Mouse (Mus musculus): ENCODE measurements around the gene Gpr179. TPM values are rescaled to one million over a fixed set of nuclear protein-coding genes. Genes with fewer than 3 reads are reported as not detected.
"Not testable (repeated sequence)": the region's sequence is repeated elsewhere in the genome, so short reads cannot be mapped to it uniquely, and the experiment has no call there.

The Gpr179 gene
- polyA plus RNA-seq, 1 experiment from 2014 or later = 0.01 TPM

GRCm38 (mm10) chr11:97343175-97343574 lies 8.7 kb downstream of the Gpr179 start:
- 25% methylated on average over 7 of the region's 8 CpGs for WGBS (ENCODE audit: missing documents)
- Histone ChIP-seq H3K27ac (no peak overlapping the region), H3K4me3 (ENCODE audit: inconsistent target) (no peak overlapping the region), H3K36me3 (ENCODE audit: inconsistent target) (no peaks in the 10 kb centered on the region), H3K79me2 (ENCODE audit: inconsistent target) (no peaks in the 10 kb centered on the region)

DNA sequence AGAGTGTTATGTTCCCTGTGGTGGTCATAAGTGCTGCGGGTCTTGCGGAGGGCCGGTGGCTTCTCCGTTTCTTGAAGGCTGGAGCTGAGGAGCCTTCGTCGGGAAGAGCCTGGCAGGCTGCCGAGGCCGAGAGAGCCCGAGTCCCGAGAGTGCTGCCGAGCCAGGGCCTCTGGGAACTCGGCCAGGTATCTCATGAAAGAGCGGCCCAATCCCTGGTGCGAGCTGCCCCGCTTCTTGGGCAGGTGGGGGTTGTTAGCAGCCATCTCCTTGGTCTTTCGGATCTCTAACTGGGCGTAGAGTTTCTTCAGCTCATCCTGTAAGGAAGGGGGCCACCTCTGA lies 12.9 kb downstream of the Gpr179 start:
- Histone ChIP-seq H3K79me2 (ENCODE audit: inconsistent target) (no peaks in the 10 kb centered on the region), H3K4me3 (ENCODE audit: inconsistent target) (no peak overlapping the region), H3K27ac (no peak overlapping the region), H3K36me3 (ENCODE audit: inconsistent target) (no peaks in the 10 kb centered on the region)
- 63% methylated on average over 17 of the region's 17 CpGs for WGBS (ENCODE audit: missing documents)

- no peak overlapping the region for H3K27ac ChIP-seq
- H3K4me3 ChIP-seq (ENCODE audit: inconsistent target) = no peak overlapping the region
- 79% methylated on average over 21 of the region's 21 CpGs for WGBS (ENCODE audit: missing documents)
- H3K36me3 ChIP-seq (ENCODE audit: inconsistent target) = no peaks in the 10 kb centered on the region
- no peaks in the 10 kb centered on the region for H3K79me2 ChIP-seq (ENCODE audit: inconsistent target)
These were observed 13.4 kb downstream of the Gpr179 start for GRCm38 (mm10) chr11:97338302-97338976.

GRCm38 (mm10) chr11:97337363-97337762 lies 14.5 kb downstream of the Gpr179 start:
- no peaks in the 10 kb centered on the region for H3K36me3 ChIP-seq (ENCODE audit: inconsistent target)
- no peaks in the 10 kb centered on the region for H3K79me2 ChIP-seq (ENCODE audit: inconsistent target)
- WGBS (ENCODE audit: missing documents) = 86% methylated on average over 12 of the region's 12 CpGs
- H3K4me3 ChIP-seq (ENCODE audit: inconsistent target) = no peak overlapping the region
- H3K27ac ChIP-seq = no peak overlapping the region

GRCm38 (mm10) chr11:97336751-97337345 lies 15.0 kb downstream of the Gpr179 start:
- no peaks in the 10 kb centered on the region for H3K79me2 ChIP-seq (ENCODE audit: inconsistent target)
- no peak overlapping the region for H3K4me3 ChIP-seq (ENCODE audit: inconsistent target)
- 77% methylated on average over 13 of the region's 14 CpGs for WGBS (ENCODE audit: missing documents)
- no peak overlapping the region for H3K27ac ChIP-seq
- H3K36me3 ChIP-seq (ENCODE audit: inconsistent target) = no peaks in the 10 kb centered on the region

DNA sequence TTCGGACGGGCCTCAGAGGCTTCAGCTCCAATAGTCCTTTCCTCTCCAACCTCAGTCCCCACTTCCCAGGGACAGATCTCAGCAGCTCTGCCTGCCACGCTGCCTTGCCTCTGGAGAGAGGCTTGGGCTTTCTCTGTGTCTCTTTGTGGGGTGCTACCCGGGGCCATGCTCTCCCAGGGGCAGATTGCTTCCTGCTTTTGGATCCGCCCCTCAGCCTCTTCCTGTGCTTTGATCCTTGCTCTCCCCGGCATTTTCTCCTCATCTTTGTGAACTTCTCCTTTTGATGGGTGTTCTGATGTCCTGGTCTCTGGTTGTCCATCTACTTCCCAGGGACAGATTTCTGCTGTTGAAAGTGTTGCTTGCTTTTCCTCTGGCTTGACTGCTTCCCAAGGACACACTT lies 15.6 kb downstream of the Gpr179 start:
- Histone ChIP-seq H3K27ac (no peak overlapping the region), H3K36me3 (ENCODE audit: inconsistent target) (no peaks in the 10 kb centered on the region), H3K4me3 (ENCODE audit: inconsistent target) (no peak overlapping the region), H3K79me2 (ENCODE audit: inconsistent target) (no peaks in the 10 kb centered on the region)
- 16% methylated on average over 4 of the region's 6 CpGs for WGBS (ENCODE audit: missing documents)

- no peaks in the 10 kb centered on the region for H3K79me2 ChIP-seq (ENCODE audit: inconsistent target)
- H3K27ac ChIP-seq = no peak overlapping the region
- H3K4me3 ChIP-seq (ENCODE audit: inconsistent target) = no peak overlapping the region
- WGBS (ENCODE audit: missing documents) = 97% methylated on average over 9 of the region's 9 CpGs
- peaks cover under 1% of the 10 kb centered on the region for H3K36me3 ChIP-seq (ENCODE audit: inconsistent target)
These were observed 17.5 kb downstream of the Gpr179 start for GRCm38 (mm10) chr11:97334400-97334799.

DNA sequence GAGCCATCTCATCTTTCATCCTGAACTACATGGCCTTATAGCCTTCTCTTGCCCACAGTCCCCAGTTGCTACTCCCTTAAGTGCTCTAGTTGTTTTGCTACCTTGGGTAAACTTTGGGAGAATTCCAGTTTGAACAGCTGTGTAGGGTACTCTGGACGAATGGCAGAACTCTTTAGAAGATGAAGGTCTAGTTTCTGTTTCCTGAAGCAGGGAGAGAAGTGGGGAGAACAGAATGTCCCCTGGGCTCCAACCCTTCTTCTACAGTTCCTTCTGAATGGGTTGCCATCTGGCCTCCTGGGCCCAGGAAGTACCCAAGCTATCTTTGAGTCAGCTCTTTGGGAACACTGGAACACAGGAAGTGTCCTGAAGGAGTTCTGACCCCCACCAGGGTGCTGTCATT lies 18.0 kb downstream of the Gpr179 start:
- H3K27ac ChIP-seq = no peak overlapping the region
- no peak overlapping the region for H3K4me3 ChIP-seq (ENCODE audit: inconsistent target)
- peaks cover 6% of the 10 kb centered on the region for H3K36me3 ChIP-seq (ENCODE audit: inconsistent target)
- WGBS (ENCODE audit: missing documents) = 64% methylated on average over 1 of the region's 1 CpGs
- no peaks in the 10 kb centered on the region for H3K79me2 ChIP-seq (ENCODE audit: inconsistent target)

GRCm38 (mm10) chr11:97333044-97333443 lies 18.8 kb downstream of the Gpr179 start:
- Histone ChIP-seq H3K36me3 (ENCODE audit: inconsistent target) (peaks cover 13% of the 10 kb centered on the region), H3K79me2 (ENCODE audit: inconsistent target) (no peaks in the 10 kb centered on the region), H3K4me3 (ENCODE audit: inconsistent target) (no peak overlapping the region), H3K27ac (no peak overlapping the region)
- 73% methylated on average over 9 of the region's 9 CpGs for WGBS (ENCODE audit: missing documents)

GRCm38 (mm10) chr11:97331231-97332190 lies 20.4 kb downstream of the Gpr179 start:
- WGBS (ENCODE audit: missing documents) = 92% methylated on average over 10 of the region's 12 CpGs
- no peak overlapping the region for H3K27ac ChIP-seq
- H3K36me3 ChIP-seq (ENCODE audit: inconsistent target) = peaks cover 18% of the 10 kb centered on the region

GRCm38 (mm10) chr11:97330315-97330714 lies 21.6 kb downstream of the Gpr179 start:
- H3K27ac ChIP-seq = no peak overlapping the region
- 88% methylated on average over 1 of the region's 1 CpGs for WGBS (ENCODE audit: missing documents)
- no peaks in the 10 kb centered on the region for H3K79me2 ChIP-seq (ENCODE audit: inconsistent target)
- peaks cover 29% of the 10 kb centered on the region for H3K36me3 ChIP-seq (ENCODE audit: inconsistent target)
- no peak overlapping the region for H3K4me3 ChIP-seq (ENCODE audit: inconsistent target)

More at GRCm38 (mm10) chr11:97331231-97332190, 20.4 kb downstream of the Gpr179 start:
- no peak overlapping the region for H3K4me3 ChIP-seq (ENCODE audit: inconsistent target)
- H3K79me2 ChIP-seq (ENCODE audit: inconsistent target) = no peaks in the 10 kb centered on the region

- Histone ChIP-seq H3K79me2 (ENCODE audit: inconsistent target) (no peaks in the 10 kb centered on the region), H3K36me3 (ENCODE audit: inconsistent target) (peaks cover 45% of the 10 kb centered on the region), H3K27ac (no peak overlapping the region), H3K4me3 (ENCODE audit: inconsistent target) (no peak overlapping the region)
- WGBS (ENCODE audit: missing documents) = 22% methylated on average over 9 of the region's 9 CpGs
These were observed 23.7 kb downstream of the Gpr179 start for GRCm38 (mm10) chr11:97328148-97328547.

- Histone ChIP-seq H3K36me3 (ENCODE audit: inconsistent target) (peaks cover 47% of the 10 kb centered on the region), H3K4me3 (ENCODE audit: inconsistent target) (no peak overlapping the region), H3K27ac (no peak overlapping the region), H3K79me2 (ENCODE audit: inconsistent target) (no peaks in the 10 kb centered on the region)
- 78% methylated on average over 1 of the region's 1 CpGs for WGBS (ENCODE audit: missing documents)
These were observed 26.7 kb downstream of the Gpr179 start for GRCm38 (mm10) chr11:97325224-97325623.

- WGBS (ENCODE audit: missing documents) = over 99% methylated on average over 7 of the region's 8 CpGs
- peaks cover 34% of the 10 kb centered on the region for H3K36me3 ChIP-seq (ENCODE audit: inconsistent target)
- H3K79me2 ChIP-seq (ENCODE audit: inconsistent target); H3K4me3 ChIP-seq (ENCODE audit: inconsistent target); H3K27ac ChIP-seq: not testable (repeated sequence)
These were observed 29.8 kb downstream of the Gpr179 start for GRCm38 (mm10) chr11:97321894-97322600.

All from macrophage (primary cell).